Mouse (Mus musculus) E14TG2a.4 (cell line): ENCODE measurements at regions not wholly inside any gene's neighbourhood (a gene's known extent, or its start where the extent isn't known, plus 50 kb on each side); places are given as distances from the start of the nearest gene placed in this dataset.

Source experiments
- H3K27me3 ChIP-seq: 2 replicates; pipeline ENCODE4 v1.6.1; 2014; ENCODE audit warnings: low read length, control low read depth; ENCODE audit not compliant: insufficient read depth
- H3K36me3 ChIP-seq: 2 replicates; pipeline ENCODE4 v1.6.1; 2014; ENCODE audit warnings: low read length, control low read depth; ENCODE audit not compliant: insufficient read depth
- H3K4me1 ChIP-seq: replicated peaks from 2 replicates; pipeline ENCODE4 v1.6.1; 2014; ENCODE audit warnings: low read depth, low read length, control low read depth
- H3K4me3 ChIP-seq: replicated peaks from 2 replicates; pipeline ENCODE4 v1.5.1; 2014; ENCODE audit warnings: mild to moderate bottlenecking, low read length
- H3K9me3 ChIP-seq: 2 replicates; pipeline ENCODE4 v1.6.1; 2014; ENCODE audit warnings: low read length, control low read depth
- CTCF ChIP-seq: conservative IDR thresholded peaks from 2 replicates; pipeline ENCODE4 v1.5.1; 2014; ENCODE audit warnings: low read length
- NANOG ChIP-seq: IDR thresholded peaks from 2 replicates; pipeline ENCODE4 v1.6.1; 2014; ENCODE audit warnings: borderline replicate concordance, low read length, mixed read lengths
- POU5F1 ChIP-seq: IDR thresholded peaks from 2 replicates; pipeline ENCODE4 v1.6.1; 2014; ENCODE audit warnings: low read length, borderline replicate concordance

DNA sequence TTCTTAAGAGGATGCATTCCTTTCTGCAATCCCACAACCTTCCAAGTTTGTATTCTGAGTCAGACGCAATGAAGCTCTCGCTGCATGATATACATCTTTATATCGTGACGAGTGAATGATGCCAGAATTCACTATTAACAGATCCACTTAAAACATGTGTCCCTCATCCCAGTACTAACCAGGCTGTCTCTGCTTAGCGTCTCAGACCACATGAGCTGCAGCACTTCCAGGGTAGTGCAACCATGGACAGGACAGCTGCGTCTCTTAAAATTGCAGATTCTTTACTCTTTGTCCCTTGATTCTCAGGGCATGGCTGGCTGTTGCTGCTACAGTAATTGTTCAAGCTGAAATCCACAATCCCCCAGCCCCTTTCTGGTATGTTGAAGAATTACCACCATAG lies 491.9 kb downstream of the Dcdc2c start:
- Histone ChIP-seq H3K4me1 (no peaks in the 10 kb centered on the region), H3K36me3 (no peaks in the 10 kb centered on the region), H3K9me3 (no peaks in the 10 kb centered on the region)

DNA sequence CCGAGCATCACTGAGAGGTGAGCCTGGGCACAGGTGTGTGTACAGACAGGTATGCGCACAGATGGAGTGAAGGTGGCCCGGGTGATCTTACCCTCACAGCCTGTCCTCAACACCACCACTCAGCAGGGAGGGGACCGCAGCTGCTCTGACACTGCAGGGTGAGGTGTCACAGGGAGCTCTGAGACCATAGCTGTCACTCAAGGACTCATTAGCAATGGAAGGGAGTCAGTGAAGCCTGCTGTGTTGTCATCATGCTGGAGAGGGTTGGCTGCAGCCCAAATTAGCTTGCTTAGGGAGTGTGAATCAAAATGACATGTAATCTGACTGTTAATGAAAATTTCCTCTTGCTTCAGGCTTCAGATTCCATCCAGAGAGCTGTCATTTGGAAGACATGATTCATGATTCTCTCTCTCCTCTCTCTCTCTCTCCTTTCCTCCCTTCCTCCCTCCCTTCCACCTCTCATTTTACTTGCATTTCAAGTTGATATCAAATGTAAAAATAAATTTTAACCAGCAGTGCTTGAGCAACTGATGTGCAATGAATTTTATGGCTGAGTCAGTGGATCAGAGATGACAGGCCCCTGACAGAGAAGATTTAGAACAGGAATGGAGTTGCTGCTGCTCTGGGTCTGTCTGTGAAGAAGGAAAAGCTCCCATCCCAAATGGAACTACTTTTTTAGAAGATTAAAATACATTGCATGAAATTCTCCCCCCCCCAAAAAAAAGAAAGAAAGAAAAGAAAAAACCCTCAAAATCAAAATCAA lies 496.5 kb downstream of the Dcdc2c start:
- no peak overlapping the region for H3K4me3 ChIP-seq
- H3K4me1 ChIP-seq: no peaks in the 10 kb centered on the region
- no peaks in the 10 kb centered on the region for H3K27me3 ChIP-seq
- no peaks in the 10 kb centered on the region for H3K36me3 ChIP-seq
- TF ChIP-seq POU5F1: no peak
- TF ChIP-seq CTCF: no peak
- no peak for TF ChIP-seq NANOG
- no peaks in the 10 kb centered on the region for H3K9me3 ChIP-seq

More for the DNA sequence above, 491.9 kb downstream of the Dcdc2c start:
- TF ChIP-seq POU5F1 (no peak), CTCF (no peak), NANOG (no peak)
- no peak overlapping the region for H3K4me3 ChIP-seq
- H3K27me3 ChIP-seq: no peaks in the 10 kb centered on the region

DNA sequence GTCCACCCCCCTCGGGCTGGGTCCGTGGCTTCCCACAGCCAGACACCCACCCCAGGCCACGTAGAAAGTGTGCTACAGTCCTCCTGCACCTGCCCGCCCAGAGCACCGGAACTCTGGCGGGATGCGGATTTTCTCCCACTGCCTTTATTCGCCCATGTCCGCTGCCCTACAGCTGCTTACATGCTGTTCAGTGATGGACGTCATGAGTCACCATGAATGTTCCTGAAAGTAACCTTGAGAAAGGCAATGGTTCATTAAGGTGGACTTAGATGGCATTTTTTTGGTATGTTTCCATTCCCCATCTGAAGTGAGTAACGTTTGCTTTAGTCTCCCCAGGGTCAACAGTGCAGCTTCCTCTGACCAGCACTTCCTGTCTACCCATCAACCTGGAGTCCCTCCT lies 497.8 kb downstream of the Dcdc2c start:
- Histone ChIP-seq H3K4me3 (no peak overlapping the region), H3K36me3 (no peaks in the 10 kb centered on the region), H3K4me1 (no peaks in the 10 kb centered on the region), H3K9me3 (no peaks in the 10 kb centered on the region), H3K27me3 (no peaks in the 10 kb centered on the region)
- no peak for TF ChIP-seq NANOG
- no peak for TF ChIP-seq CTCF
- no peak for TF ChIP-seq POU5F1

DNA sequence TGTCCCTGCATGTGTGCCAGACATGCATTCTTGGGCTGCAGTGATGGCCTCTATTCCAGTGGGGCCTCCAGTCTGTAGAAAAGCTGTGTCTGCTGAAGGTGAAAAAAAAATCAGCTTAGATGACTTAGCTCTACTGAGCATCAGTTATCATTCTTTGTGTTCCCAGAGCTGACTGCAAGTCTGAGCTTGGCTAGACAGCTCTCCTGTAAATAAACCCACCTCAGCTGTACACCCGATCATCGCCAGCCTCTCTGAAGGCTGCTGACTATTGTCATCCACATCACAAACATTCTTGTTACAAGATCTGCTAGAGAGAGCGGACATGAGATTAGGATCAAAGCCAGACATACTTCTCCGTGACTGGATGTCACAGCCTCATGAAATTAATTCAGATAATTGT lies 504.2 kb downstream of the Dcdc2c start:
- no peaks in the 10 kb centered on the region for H3K9me3 ChIP-seq
- no peak overlapping the region for H3K4me3 ChIP-seq
- no peak for TF ChIP-seq NANOG
- TF ChIP-seq POU5F1: no peak
- no peak for TF ChIP-seq CTCF
- no peaks in the 10 kb centered on the region for H3K4me1 ChIP-seq
- no peaks in the 10 kb centered on the region for H3K36me3 ChIP-seq
- no peaks in the 10 kb centered on the region for H3K27me3 ChIP-seq

DNA sequence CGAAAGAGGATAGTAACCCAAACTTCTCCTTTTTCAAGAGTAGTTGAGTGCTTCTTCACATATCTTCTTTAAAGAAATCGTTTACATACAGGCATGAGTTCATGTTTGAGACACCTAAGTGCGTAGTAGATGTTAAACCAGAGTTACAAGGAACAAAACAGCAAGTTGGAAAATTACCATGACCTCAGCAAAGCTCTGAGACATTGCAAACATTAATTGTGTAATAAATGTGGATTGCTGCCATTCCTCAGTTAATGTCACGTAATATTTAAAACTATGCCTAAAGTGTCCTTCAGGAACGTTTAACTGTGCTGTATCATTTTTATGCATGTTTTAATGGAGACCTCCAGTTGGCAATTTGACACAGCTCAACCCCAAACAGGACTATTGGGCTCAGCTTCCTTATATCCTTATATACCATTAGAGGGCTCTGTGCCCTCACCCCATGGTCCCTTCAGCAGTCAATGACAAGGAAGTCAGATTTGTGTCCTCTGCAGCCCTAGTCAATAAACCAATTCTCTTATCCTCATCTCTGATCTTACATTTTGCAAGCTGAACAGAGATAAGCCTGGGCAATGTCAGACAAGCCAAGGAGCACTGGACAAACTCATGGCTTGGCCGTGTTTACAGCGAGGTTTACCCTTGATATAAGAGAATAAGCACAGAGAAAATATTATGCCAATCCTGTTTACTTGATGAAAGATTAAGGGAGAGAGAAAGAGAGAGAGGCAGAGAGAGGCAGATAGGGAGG lies 513.9 kb downstream of the Dcdc2c start:
- TF ChIP-seq CTCF (no peak), POU5F1 (no peak), NANOG (no peak)
- Histone ChIP-seq H3K9me3 (no peaks in the 10 kb centered on the region), H3K4me3 (no peak overlapping the region), H3K4me1 (no peaks in the 10 kb centered on the region), H3K36me3 (no peaks in the 10 kb centered on the region), H3K27me3 (no peaks in the 10 kb centered on the region)

DNA sequence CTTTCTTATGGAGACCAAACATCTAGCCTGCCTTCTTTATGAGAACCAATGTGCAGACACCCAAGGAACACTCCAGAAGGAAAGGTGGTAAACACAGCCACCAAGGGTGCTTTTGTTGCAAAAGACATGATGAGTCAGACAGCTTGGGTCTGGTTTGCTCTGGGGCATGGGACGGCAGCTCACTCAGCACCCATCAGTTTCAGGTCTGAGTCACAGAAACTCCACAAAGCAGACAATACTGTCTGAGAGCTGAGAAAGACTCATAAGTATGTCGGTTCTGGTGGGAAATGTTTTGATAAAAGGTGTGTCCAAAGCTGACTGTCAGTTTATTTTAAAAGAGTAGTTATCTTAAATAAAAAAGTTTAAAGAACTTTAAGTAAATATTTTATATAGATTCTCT lies 553.0 kb downstream of the Dcdc2c start:
- Histone ChIP-seq H3K9me3 (no peaks in the 10 kb centered on the region), H3K4me3 (no peak overlapping the region), H3K27me3 (no peaks in the 10 kb centered on the region), H3K36me3 (no peaks in the 10 kb centered on the region), H3K4me1 (no peaks in the 10 kb centered on the region)
- TF ChIP-seq CTCF: no peak
- TF ChIP-seq NANOG: no peak
- TF ChIP-seq POU5F1: no peak

DNA sequence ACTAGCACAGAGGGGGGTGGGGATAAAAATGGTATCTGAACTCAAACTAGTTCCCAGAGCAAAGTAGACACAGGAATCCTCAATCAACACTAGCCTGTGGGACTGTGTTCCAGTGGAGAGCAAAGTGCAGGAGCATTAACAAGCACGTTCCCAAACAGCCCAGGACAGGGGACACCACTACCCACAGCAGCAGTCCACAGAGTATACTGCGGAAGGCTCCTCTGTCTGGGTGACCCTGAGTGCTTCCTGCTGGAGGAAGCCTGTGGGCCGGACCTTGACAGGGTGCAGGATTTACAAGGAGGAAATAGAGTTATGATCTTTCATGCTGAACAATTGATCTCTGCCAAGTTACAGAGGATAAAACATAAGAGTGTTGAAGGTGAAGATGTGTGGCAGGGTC lies 560.0 kb downstream of the Dcdc2c start:
- H3K36me3 ChIP-seq: no peaks in the 10 kb centered on the region
- H3K9me3 ChIP-seq: no peaks in the 10 kb centered on the region
- no peak for TF ChIP-seq NANOG
- TF ChIP-seq POU5F1: no peak
- no peak for TF ChIP-seq CTCF
- no peaks in the 10 kb centered on the region for H3K27me3 ChIP-seq
- H3K4me3 ChIP-seq: no peak overlapping the region
- H3K4me1 ChIP-seq: no peaks in the 10 kb centered on the region

DNA sequence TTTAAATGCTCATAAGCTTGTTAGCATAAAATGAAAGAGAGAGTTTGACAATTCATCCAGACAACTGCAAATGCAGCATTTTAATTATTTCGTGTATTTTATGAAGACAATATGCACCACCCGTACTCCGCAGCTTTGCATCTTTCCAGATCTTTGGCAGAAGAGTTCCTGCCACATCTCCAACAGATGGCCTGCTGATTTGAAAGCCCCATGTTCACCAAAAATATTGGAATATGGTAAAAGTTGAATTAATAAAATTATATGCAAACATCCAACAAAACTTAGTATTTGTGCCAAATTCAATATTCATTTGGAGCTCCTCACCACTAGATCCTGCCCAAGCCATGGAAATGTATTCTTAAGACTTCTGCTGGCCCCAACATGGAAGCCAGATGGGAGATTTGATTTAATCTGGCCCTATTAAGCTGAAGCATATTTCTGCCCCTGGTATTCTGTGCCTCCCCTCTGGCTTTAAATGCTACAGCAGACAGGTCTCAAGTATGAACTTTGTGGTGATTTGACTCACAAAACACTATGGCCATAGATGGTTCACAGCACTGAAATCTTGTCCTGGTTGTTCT lies 567.8 kb downstream of the Dcdc2c start:
- Histone ChIP-seq H3K4me3 (no peak overlapping the region), H3K9me3 (no peaks in the 10 kb centered on the region), H3K27me3 (no peaks in the 10 kb centered on the region), H3K4me1 (no peaks in the 10 kb centered on the region), H3K36me3 (no peaks in the 10 kb centered on the region)
- TF ChIP-seq CTCF (no peak), POU5F1 (no peak), NANOG (no peak)
